Mouse (Mus musculus): Measurements from ENCODE around the gene Olfr1278.
"Not testable (repeated sequence)": the region's sequence is repeated elsewhere in the genome, so short reads cannot be mapped to it uniquely, and the experiment has no call there.

Olfr1278 gene

GRCm38 (mm10) chr2:111289836-111290235 lies at the start of gene Olfr1278:
Gene Olfr1278 (plus strand): TSS chr2:111290136.
- DNase-seq (ENCODE audit: low spot score) = no peak

GRCm38 (mm10) chr2:111254216-111254615 lies 35.7 kb upstream of the Olfr1278 start, which contains the start of gene Olfr1276:
Gene Olfr1276 (plus strand): TSS chr2:111254516.
- no peak for DNase-seq (ENCODE audit: low spot score)

GRCm38 (mm10) chr2:111274006-111274405 lies 15.9 kb upstream of the Olfr1278 start, which contains the start of gene Olfr1277:
Gene Olfr1277 (minus strand): TSS chr2:111274106.
- no peak for DNase-seq (ENCODE audit: low spot score)

GRCm38 (mm10) chr2:111298541-111298940 lies 8.6 kb downstream of the Olfr1278 start:
- no peak for DNase-seq (ENCODE audit: low spot score)

- no peak for DNase-seq (ENCODE audit: low spot score)
These were observed 10.4 kb downstream of the Olfr1278 start, which contains the start of gene Olfr1279 for GRCm38 (mm10) chr2:111300374-111300773. Gene Olfr1279 (plus strand): TSS chr2:111300635.

GRCm38 (mm10) chr2:111313717-111314116 lies 23.8 kb downstream of the Olfr1278 start, which contains the start of gene Olfr1280:
Gene Olfr1280 (plus strand): TSS chr2:111314017.
- no peak for DNase-seq (ENCODE audit: low spot score)

GRCm38 (mm10) chr2:111326220-111326619 lies 36.3 kb downstream of the Olfr1278 start, which contains the start of gene Olfr1281:
Gene Olfr1281 (plus strand): TSS chr2:111326520.
- DNase-seq (ENCODE audit: low spot score) = no peak

- not testable (repeated sequence) for DNase-seq (ENCODE audit: low spot score)
These were observed 43.8 kb downstream of the Olfr1278 start for GRCm38 (mm10) chr2:111333721-111334120.

- DNase-seq (ENCODE audit: low spot score) = no peak
These were observed 46.0 kb downstream of the Olfr1278 start, which contains the start of gene Olfr1282 for GRCm38 (mm10) chr2:111335976-111336375. Gene Olfr1282 (minus strand): TSS chr2:111336076.
